Mouse (Mus musculus): Measurements from ENCODE around the gene Defa17.
"Not testable (repeated sequence)": the region's sequence is repeated elsewhere in the genome, so short reads cannot be mapped to it uniquely, and the experiment has no call there.

Gene Defa17

GRCm38 (mm10) chr8:21655480-21655879 lies at the start of gene Defa17:
Gene Defa17, plus strand, starts transcription at chr8:21655780.
- not testable (repeated sequence) for DNase-seq (ENCODE audit: low spot score in 2 of 2)

GRCm38 (mm10) chr8:21617883-21618282 lies 37.7 kb upstream of the Defa17 start, which contains the start of gene Defa26:
Gene Defa26, plus strand, starts transcription at chr8:21618183.
- not testable (repeated sequence) for DNase-seq (ENCODE audit: low spot score in 2 of 2)

- DNase-seq (ENCODE audit: low spot score in 2 of 2) = not testable (repeated sequence)
These were observed 9.9 kb downstream of the Defa17 start, which contains the start of gene Defa34 for GRCm38 (mm10) chr8:21665497-21665896. Gene Defa34, plus strand, starts transcription at chr8:21665797.

- DNase-seq (ENCODE audit: low spot score in 2 of 2) = not testable (repeated sequence)
These were observed 48.0 kb downstream of the Defa17 start, which contains the start of gene AY761184 for GRCm38 (mm10) chr8:21703545-21703944. Gene AY761184, minus strand, starts transcription at chr8:21703645.

Data from thymus, postnatal 10 days (tissue).